In the genomic region with DNA sequence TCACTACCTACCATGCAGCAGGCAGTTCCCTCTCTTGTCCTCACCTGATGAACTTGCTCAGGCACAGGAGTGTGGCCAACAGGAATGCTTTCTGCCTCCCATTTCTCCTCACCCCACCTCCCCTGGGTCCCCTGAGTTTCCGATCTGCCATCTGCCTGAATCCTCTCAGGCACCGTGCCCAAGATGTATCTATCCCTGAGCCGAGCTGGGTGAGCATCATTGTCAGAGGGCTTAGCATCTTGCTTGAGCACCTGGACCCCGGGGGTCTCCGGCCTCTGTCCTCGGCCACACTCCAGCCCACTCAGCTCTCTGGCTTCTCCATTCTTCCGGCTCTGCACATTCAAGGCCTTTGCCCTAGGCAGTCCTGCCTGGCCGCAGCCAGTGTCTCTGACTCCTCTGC, we compare ENCODE assay signal across 21 mouse cellular contexts. TPM values are rescaled to one million over a fixed set of nuclear protein-coding genes. Genes with fewer than 3 reads are reported as not detected.
DNase-seq lines count a peak whose midpoint lies in the region; ATAC-seq lines count a peak whose summit lies in the region.
"Had no signal": no experiment of that assay in that cellular context is flagged by ENCODE, and none has a peak within 500 bp of the region (broad histone marks: within the 10 kb centered on the region; RNA-seq: fewer than 3 reads in every experiment).

No protein-coding gene starts in this region.

- no peaks in the 10 kb centered on the region for H3K9me3 ChIP-seq in hindbrain, embryonic 12.5 days (replicated peaks)
- H3K9me3 ChIP-seq in hindbrain, embryonic 10.5 days = no peaks in the 10 kb centered on the region
- H3K9me3 ChIP-seq in midbrain, embryonic 12.5 days = no peaks in the 10 kb centered on the region
- H3K9me3 ChIP-seq in midbrain, embryonic 15.5 days = no peaks in the 10 kb centered on the region
- H3K9me3 ChIP-seq in midbrain, embryonic 16.5 days (replicated peaks; ENCODE audit: control insufficient read depth, low read length, poor library complexity, severe bottlenecking) = no peaks in the 10 kb centered on the region
- H3K9me3 ChIP-seq: forebrain, embryonic 15.5 days; heart, embryonic 10.5 days had no signal

- H3K9ac ChIP-seq in hindbrain, embryonic 12.5 days = 0 out of 2 replicates have a peak overlapping the region, but pooled peaks have one; percentile 8
- H3K9ac ChIP-seq in midbrain, embryonic 12.5 days (replicated peaks) = no peak overlapping the region; the same call in 1 of the 2 replicates
- no peak overlapping the region for H3K9ac ChIP-seq in midbrain, embryonic 15.5 days
- H3K9ac ChIP-seq in midbrain, embryonic 16.5 days (ENCODE audit: low read depth, low read length) = 0 out of 2 replicates have a peak overlapping the region, but pooled peaks have one; percentile 26
- H3K9ac ChIP-seq: forebrain, embryonic 15.5 days had no signal

- no peak overlapping the region for H3K4me2 ChIP-seq in hindbrain, embryonic 12.5 days (replicated peaks)
- no peak overlapping the region for H3K4me2 ChIP-seq in midbrain, embryonic 12.5 days (replicated peaks)
- no peak overlapping the region for H3K4me2 ChIP-seq in midbrain, embryonic 15.5 days
- no peak overlapping the region for H3K4me2 ChIP-seq in midbrain, embryonic 16.5 days (ENCODE audit: low read length)
- H3K4me2 ChIP-seq: forebrain, embryonic 15.5 days; liver, embryonic 11.5 days had no signal

- DNase-seq in hindbrain, embryonic 10.5 days (ENCODE audit: low spot score) = no peak
- peak; percentile 84 for DNase-seq in cerebellum, adult 9-10 months
- no peak for DNase-seq in frontal cortex, postnatal 14 days (ENCODE audit: low spot score in 2 of 2)
- no peak for DNase-seq in kidney, postnatal 36 days
- DNase-seq: kidney, adult 11 months; kidney, postnatal 10 days; lung, adult 18-20 months; lung, postnatal 14 days; right cerebral cortex, postnatal 14 days; spleen, adult 18-20 months; thymus, postnatal 36 days had no signal

- H3K4me3 ChIP-seq in hindbrain, embryonic 12.5 days = no peak overlapping the region
- no peak overlapping the region for H3K4me3 ChIP-seq in hindbrain, embryonic 10.5 days
- no peak overlapping the region for H3K4me3 ChIP-seq in midbrain, embryonic 12.5 days
- H3K4me3 ChIP-seq in midbrain, embryonic 15.5 days = no peak overlapping the region
- H3K4me3 ChIP-seq in midbrain, embryonic 16.5 days (ENCODE audit: low read depth, low read length) = no peak overlapping the region
- H3K4me3 ChIP-seq: forebrain, embryonic 15.5 days; heart, embryonic 10.5 days; left cerebral cortex, adult 2 months had no signal

- peaks cover 22% of the 10 kb centered on the region for H3K4me1 ChIP-seq in hindbrain, embryonic 12.5 days
- H3K4me1 ChIP-seq in hindbrain, embryonic 10.5 days (replicated peaks) = peaks cover 43% of the 10 kb centered on the region
- peaks cover 21% of the 10 kb centered on the region for H3K4me1 ChIP-seq in midbrain, embryonic 12.5 days
- peaks cover 38% of the 10 kb centered on the region for H3K4me1 ChIP-seq in midbrain, embryonic 15.5 days
- peaks cover 30% of the 10 kb centered on the region for H3K4me1 ChIP-seq in midbrain, embryonic 16.5 days (ENCODE audit: control insufficient read depth, insufficient read depth, low read length)

- peaks cover 17% of the 10 kb centered on the region for H3K27me3 ChIP-seq in hindbrain, embryonic 12.5 days
- H3K27me3 ChIP-seq in hindbrain, embryonic 10.5 days (ENCODE audit: insufficient read depth, poor library complexity, severe bottlenecking) = peaks cover 66% of the 10 kb centered on the region
- peaks cover 12% of the 10 kb centered on the region; the same call in 1 of the 2 replicates for H3K27me3 ChIP-seq in midbrain, embryonic 12.5 days
- no peaks in the 10 kb centered on the region for H3K27me3 ChIP-seq in midbrain, embryonic 15.5 days (replicated peaks)
- no peaks in the 10 kb centered on the region for H3K27me3 ChIP-seq in midbrain, embryonic 16.5 days (ENCODE audit: control insufficient read depth, insufficient read depth, low read depth, low read length)
- H3K27me3 ChIP-seq: forebrain, embryonic 15.5 days had no signal

- H3K36me3 ChIP-seq in hindbrain, embryonic 12.5 days = no peaks in the 10 kb centered on the region
- H3K36me3 ChIP-seq in hindbrain, embryonic 10.5 days = peaks cover 9% of the 10 kb centered on the region; the same call in 1 of the 2 replicates
- H3K36me3 ChIP-seq in midbrain, embryonic 12.5 days = peaks cover 16% of the 10 kb centered on the region; the same call in 1 of the 2 replicates
- H3K36me3 ChIP-seq in midbrain, embryonic 15.5 days (replicated peaks) = no peaks in the 10 kb centered on the region
- H3K36me3 ChIP-seq in midbrain, embryonic 16.5 days (ENCODE audit: control insufficient read depth, insufficient read depth, low read length) = no peaks in the 10 kb centered on the region
- H3K36me3 ChIP-seq: forebrain, embryonic 15.5 days; heart, embryonic 10.5 days had no signal

- WGBS in hindbrain, embryonic 12.5 days = 69% methylated on average over 8 of the region's 8 CpGs
- WGBS in hindbrain, embryonic 10.5 days = 68% methylated on average over 8 of the region's 8 CpGs
- 64% methylated on average over 8 of the region's 8 CpGs for WGBS in midbrain, embryonic 12.5 days
- 55% methylated on average over 8 of the region's 8 CpGs for WGBS in midbrain, embryonic 15.5 days
- WGBS in midbrain, embryonic 16.5 days = 59% methylated on average over 8 of the region's 8 CpGs

- no peak overlapping the region for H3K27ac ChIP-seq in hindbrain, embryonic 12.5 days
- no peak overlapping the region for H3K27ac ChIP-seq in hindbrain, embryonic 10.5 days
- peak overlapping the region; percentile 20; the same call in 1 of the 2 replicates for H3K27ac ChIP-seq in midbrain, embryonic 12.5 days (replicated peaks)
- H3K27ac ChIP-seq in midbrain, embryonic 15.5 days = no peak overlapping the region
- H3K27ac ChIP-seq in midbrain, embryonic 16.5 days (ENCODE audit: low read length) = 0 out of 2 replicates have a peak overlapping the region, but pooled peaks have one; percentile 7
- H3K27ac ChIP-seq: forebrain, embryonic 15.5 days; heart, embryonic 10.5 days; left cerebral cortex, adult 2 months had no signal

- ATAC-seq in hindbrain, embryonic 12.5 days (ENCODE audit: low FRiP score) = no peak
- ATAC-seq in midbrain, embryonic 12.5 days (ENCODE audit: low FRiP score, low read depth) = no peak
- ATAC-seq in midbrain, embryonic 15.5 days (replicated peaks) = no peak
- no peak for ATAC-seq in midbrain, embryonic 16.5 days
- ATAC-seq: forebrain, embryonic 15.5 days had no signal

RNA-seq across cellular contexts. Expression of gene Lrrc4b, which starts 9.1 kb away (rescaled TPM):
- 12.6 and 12.7 TPM in 2 replicates for polyA plus RNA-seq in hindbrain, embryonic 12.5 days (2016; fragmentation: Nextera tagmentation; extraction: Ambion mirVana)
- 1.7 and 4.4 TPM in 2 replicates for polyA plus RNA-seq in hindbrain, embryonic 10.5 days (2016; fragmentation: Nextera tagmentation; extraction: Ambion mirVana)
- polyA plus RNA-seq in midbrain, embryonic 12.5 days (2016; fragmentation: Nextera tagmentation; extraction: Ambion mirVana) = 12.0 and 13.5 TPM in 2 replicates
- 16.7 and 18.1 TPM in 2 replicates for polyA plus RNA-seq in midbrain, embryonic 15.5 days (2015; fragmentation: Nextera tagmentation; extraction: Ambion mirVana)
- polyA plus RNA-seq in midbrain, embryonic 16.5 days (2015; fragmentation: Nextera tagmentation; extraction: Ambion mirVana) = 14.3 and 15.9 TPM in 2 replicates
- polyA plus RNA-seq: C2C12 had no signal

RNA-seq across cellular contexts. Expression of gene Aspdh, which starts 27.3 kb away (rescaled TPM):
- polyA plus RNA-seq in hindbrain, embryonic 12.5 days (2016; fragmentation: Nextera tagmentation; extraction: Ambion mirVana) = 1.3 and 3.9 TPM in 2 replicates
- polyA plus RNA-seq in hindbrain, embryonic 10.5 days (2016; fragmentation: Nextera tagmentation; extraction: Ambion mirVana) = 0.78 and 1.8 TPM in 2 replicates
- polyA plus RNA-seq in midbrain, embryonic 12.5 days (2016; fragmentation: Nextera tagmentation; extraction: Ambion mirVana) = 3.4 and 5.1 TPM in 2 replicates
- 5.8 and 6.0 TPM in 2 replicates for polyA plus RNA-seq in midbrain, embryonic 15.5 days (2015; fragmentation: Nextera tagmentation; extraction: Ambion mirVana)
- polyA plus RNA-seq in midbrain, embryonic 16.5 days (2015; fragmentation: Nextera tagmentation; extraction: Ambion mirVana) = 3.9 and 4.2 TPM in 2 replicates
- polyA plus RNA-seq: C2C12; limb, embryonic 11.5 days had no signal

RNA-seq across cellular contexts. Expression of gene Josd2, which starts 29.8 kb away (rescaled TPM):
- polyA plus RNA-seq in hindbrain, embryonic 12.5 days (2016; fragmentation: Nextera tagmentation; extraction: Ambion mirVana) = 60.5 and 65.1 TPM in 2 replicates
- polyA plus RNA-seq in hindbrain, embryonic 10.5 days (2016; fragmentation: Nextera tagmentation; extraction: Ambion mirVana) = 86.2 and 89.2 TPM in 2 replicates
- polyA plus RNA-seq in midbrain, embryonic 12.5 days (2016; fragmentation: Nextera tagmentation; extraction: Ambion mirVana) = 56.2 and 58.1 TPM in 2 replicates
- polyA plus RNA-seq in midbrain, embryonic 15.5 days (2015; fragmentation: Nextera tagmentation; extraction: Ambion mirVana) = 38.8 and 42.2 TPM in 2 replicates
- 39.5 and 39.6 TPM in 2 replicates for polyA plus RNA-seq in midbrain, embryonic 16.5 days (2015; fragmentation: Nextera tagmentation; extraction: Ambion mirVana)

RNA-seq across cellular contexts. Expression of gene 1700008O03Rik, which starts 52.3 kb away (rescaled TPM):
- 1.1 and 1.9 TPM in 2 replicates for polyA plus RNA-seq in hindbrain, embryonic 12.5 days (2016; fragmentation: Nextera tagmentation; extraction: Ambion mirVana)
- polyA plus RNA-seq in hindbrain, embryonic 10.5 days (2016; fragmentation: Nextera tagmentation; extraction: Ambion mirVana) = 2.1 and 2.7 TPM in 2 replicates
- polyA plus RNA-seq in midbrain, embryonic 12.5 days (2016; fragmentation: Nextera tagmentation; extraction: Ambion mirVana) = 0.74 and 1.3 TPM in 2 replicates
- polyA plus RNA-seq in midbrain, embryonic 15.5 days (2015; fragmentation: Nextera tagmentation; extraction: Ambion mirVana) = 2.1 and 2.6 TPM in 2 replicates
- polyA plus RNA-seq in midbrain, embryonic 16.5 days (2015; fragmentation: Nextera tagmentation; extraction: Ambion mirVana) = 2.0 and 3.6 TPM in 2 replicates

RNA-seq across cellular contexts. Expression of gene Syt3, which starts 54.0 kb away (rescaled TPM):
- 6.8 and 7.5 TPM in 2 replicates for polyA plus RNA-seq in hindbrain, embryonic 12.5 days (2016; fragmentation: Nextera tagmentation; extraction: Ambion mirVana)
- 2.7 and 3.0 TPM in 2 replicates for polyA plus RNA-seq in hindbrain, embryonic 10.5 days (2016; fragmentation: Nextera tagmentation; extraction: Ambion mirVana)
- polyA plus RNA-seq in midbrain, embryonic 12.5 days (2016; fragmentation: Nextera tagmentation; extraction: Ambion mirVana) = 5.4 and 6.4 TPM in 2 replicates
- polyA plus RNA-seq in midbrain, embryonic 15.5 days (2015; fragmentation: Nextera tagmentation; extraction: Ambion mirVana) = 56.3 and 57.2 TPM in 2 replicates
- 57.4 and 73.2 TPM in 2 replicates for polyA plus RNA-seq in midbrain, embryonic 16.5 days (2015; fragmentation: Nextera tagmentation; extraction: Ambion mirVana)
- polyA plus RNA-seq: C2C12 had no signal

Comparison
In these comparisons a context has a peak if more than half of its experiments do, and no peak if none do; other contexts are left out.
1. H3K27ac ChIP-seq: peak in midbrain, embryonic 12.5 days (single experiment) and midbrain, embryonic 16.5 days (single experiment); none in hindbrain, embryonic 12.5 days (single experiment), hindbrain, embryonic 10.5 days (single experiment) and midbrain, embryonic 15.5 days (single experiment).
2. H3K9ac ChIP-seq: peak in hindbrain, embryonic 12.5 days (single experiment) and midbrain, embryonic 16.5 days (single experiment); none in midbrain, embryonic 12.5 days (single experiment) and midbrain, embryonic 15.5 days (single experiment).